Mouse (Mus musculus) brain, embryonic 14.5 days (tissue): ENCODE measurements around the gene Zfp213.

Source experiments
- CTCF ChIP-seq: fragments of 200-500 bp; IDR thresholded peaks from 2 replicates; pipeline ENCODE4 v1.5.1; 2012; ENCODE audit warnings: inconsistent platforms, mild to moderate bottlenecking, moderate library complexity, borderline replicate concordance; ENCODE audit not compliant: insufficient read depth, insufficient read length; ENCODE audit errors: extremely low read depth
- POLR2A ChIP-seq: fragments of 200-500 bp; IDR thresholded peaks from 2 replicates; pipeline ENCODE4 v1.6.1; 2012; ENCODE audit warnings: mild to moderate bottlenecking, inconsistent platforms, borderline replicate concordance; ENCODE audit not compliant: poor library complexity, insufficient read depth, insufficient read length, severe bottlenecking; ENCODE audit errors: extremely low read depth

DNA sequence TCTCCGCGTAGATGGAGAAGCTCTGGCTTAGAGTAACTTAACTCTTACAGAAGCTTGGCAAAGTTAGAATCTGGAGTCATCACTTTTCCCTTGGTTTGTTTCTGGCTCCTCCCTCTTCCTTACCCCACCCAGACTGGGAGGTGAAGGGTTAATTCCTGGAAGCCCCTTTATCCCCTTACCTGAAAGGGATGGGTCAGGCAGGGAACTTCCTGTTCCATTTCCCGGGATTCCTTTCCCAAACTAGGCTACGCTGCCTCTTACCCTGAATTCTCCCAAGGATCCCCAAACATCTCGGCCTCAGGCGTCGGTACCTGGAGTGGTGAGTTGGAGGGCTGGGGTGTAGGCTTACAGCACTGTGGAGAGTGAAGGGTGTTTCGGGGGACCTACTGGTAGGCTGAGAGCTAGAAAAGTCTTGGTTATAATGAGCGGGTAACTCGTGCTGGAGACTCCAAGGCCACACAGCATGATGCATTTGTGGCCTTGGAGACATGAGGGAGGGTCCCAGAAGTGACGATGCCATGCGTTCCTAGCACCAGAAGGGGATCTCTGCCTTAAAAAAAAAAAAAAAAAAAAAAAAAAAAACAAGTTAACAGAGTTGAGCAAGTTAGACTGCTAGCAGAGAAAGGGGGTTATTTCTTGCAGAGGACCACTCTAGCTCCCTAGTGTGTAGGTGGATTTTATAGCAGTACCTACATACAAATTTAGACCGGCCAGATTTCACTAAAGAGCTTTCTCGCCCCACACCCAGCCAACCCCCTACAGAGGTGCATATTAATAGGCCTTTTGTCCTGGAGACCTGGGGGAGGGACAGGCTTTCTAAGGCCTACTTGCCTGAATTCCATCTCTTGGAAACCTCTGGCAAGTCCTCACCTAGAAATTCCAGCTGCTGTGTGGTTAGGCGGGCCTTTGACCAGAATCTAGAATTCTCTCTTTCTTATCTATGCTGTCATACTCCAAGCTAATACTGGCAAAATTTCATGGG, 36.9 kb upstream of the Zfp213 start, which contains the start of gene Zscan10:
- no peak for TF ChIP-seq CTCF
- no peak for TF ChIP-seq POLR2A
